Mouse (Mus musculus) heart, postnatal 36 days (tissue): ENCODE measurements around the gene Txn1. TPM values are rescaled to one million over a fixed set of nuclear protein-coding genes. Genes with fewer than 3 reads are reported as not detected.

Source experiments
- DNase-seq, 2 experiments: peaks; one replicate each; pipeline ENCODE4 v3.0.0; 2021 to 2022
- intact Hi-C: fragments of 180-260 bp; cut with DNase I; formaldehyde crosslinking; loops from one replicate; pipeline ENCODE4 v1.15.1; 2025
- total RNA-seq, 2 experiments: library from RNA; stranded (reverse); gene quantifications; 2 replicates each; pipeline ENCODE4 v1.2.3; 2021

Gene Txn1
- 100 to 1,000 TPM; 121 to 131 TPM for total RNA-seq

- intact Hi-C loops: loop anchor here (5.0 to 10.0 kb wide), 2 partner anchors 126 to 1049 kb away; partner anchors contain the start of gene Gm20503
- peak; percentile 98 to 99 for DNase-seq
Measured at GRCm38 (mm10) chr4:57956029-57956960, at the start of gene Txn1. Gene Txn1, minus strand, starts transcription at chr4:57956411.

DNA sequence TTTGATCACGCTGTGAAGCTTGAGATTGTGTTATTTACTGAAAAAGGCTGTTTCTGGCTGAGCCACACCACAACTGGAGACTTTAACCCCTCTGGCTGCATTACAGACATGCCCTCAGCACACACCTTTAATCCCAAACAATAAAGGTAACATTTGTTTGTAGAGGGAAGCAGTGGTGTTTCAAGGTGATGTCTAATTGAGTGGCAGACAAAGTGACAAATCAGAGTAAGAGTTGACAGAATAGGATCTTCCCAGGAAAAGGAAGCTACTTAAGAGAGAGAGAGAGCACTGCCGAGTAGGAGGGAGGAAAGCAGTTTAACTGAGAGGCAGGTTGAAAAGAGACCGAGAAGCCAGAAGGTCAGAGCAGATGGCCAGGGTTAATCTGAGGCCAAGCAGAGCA is 47.3 kb upstream of the Txn1 start:
- DNase-seq: no peak

DNA sequence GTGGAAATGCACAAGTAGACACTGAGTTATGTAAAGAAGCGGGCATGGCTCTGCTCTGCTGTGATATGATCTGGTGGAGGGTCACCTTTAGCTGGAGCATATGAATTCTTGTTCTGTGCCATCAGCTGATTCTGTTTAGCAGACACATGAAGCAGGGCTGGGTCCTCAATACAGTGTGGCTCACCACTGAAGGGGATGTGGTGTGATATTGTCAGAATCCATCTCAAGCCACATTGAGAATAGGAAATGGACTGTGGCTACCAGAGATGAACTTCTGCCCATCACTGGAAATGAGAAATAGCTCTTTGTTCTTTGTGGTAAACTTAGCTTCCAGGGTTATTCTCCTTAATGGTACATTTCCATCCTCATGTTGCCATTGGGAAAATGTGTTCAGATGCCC is 35.2 kb upstream of the Txn1 start:
- DNase-seq: no peak
- intact Hi-C loops: no loop called here

More for the DNA sequence above, 47.3 kb upstream of the Txn1 start:
- intact Hi-C loops: no loop called here

GRCm38 (mm10) chr4:57974400-57975117 is 18.3 kb upstream of the Txn1 start:
- no peak for DNase-seq
- intact Hi-C loops: no loop called here

DNA sequence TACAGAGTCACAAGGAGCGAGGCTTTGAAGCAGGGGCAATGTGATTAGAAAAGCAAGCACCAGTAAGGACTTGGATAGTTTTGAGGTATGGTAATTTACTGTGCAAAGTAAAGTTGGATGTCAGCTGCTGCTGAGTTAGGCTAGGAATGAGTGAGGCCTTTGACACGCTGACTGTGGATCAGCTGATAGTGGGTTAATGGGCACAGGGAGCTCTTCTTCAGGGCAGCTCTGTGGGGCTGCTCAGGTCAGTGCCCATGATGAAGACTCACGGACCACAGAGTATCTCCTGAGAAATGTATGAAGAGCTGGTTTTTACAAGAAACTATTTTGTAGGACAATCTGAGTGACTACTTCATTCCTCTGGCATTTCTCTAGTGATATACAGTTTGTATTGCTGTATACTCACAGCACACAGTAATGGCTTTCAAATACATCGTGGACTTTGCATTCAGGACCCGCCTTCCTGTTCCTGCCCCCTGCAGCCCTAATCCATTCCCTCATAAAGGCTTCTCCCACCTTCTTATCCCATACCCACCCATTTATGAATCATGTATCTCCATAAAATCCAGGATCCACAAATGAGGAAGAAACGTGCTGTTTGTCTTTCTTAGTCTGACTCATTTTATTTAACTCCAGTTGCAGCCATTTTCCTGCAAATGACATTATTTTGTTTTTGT is 17.5 kb upstream of the Txn1 start:
- intact Hi-C loops: no loop called here

DNA sequence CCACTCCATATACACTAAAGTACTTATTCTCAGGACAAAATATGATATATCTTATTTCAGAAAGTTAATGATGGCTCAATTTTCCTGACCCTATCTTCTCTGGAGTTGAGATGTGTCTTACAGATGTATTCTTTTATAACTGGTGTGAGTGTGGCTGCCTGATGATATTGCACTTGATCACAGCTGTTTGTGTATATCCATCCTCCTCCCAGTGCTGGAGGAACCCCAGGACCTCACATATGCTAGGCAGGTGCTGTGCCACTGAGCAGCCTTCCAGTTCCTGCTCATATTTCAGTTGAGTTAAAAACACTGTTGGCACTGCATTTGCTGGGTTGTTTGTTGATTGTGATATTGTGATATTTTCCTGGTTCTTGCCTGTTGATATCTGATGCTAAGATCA is 14.1 kb upstream of the Txn1 start:
- intact Hi-C loops: no loop called here
- no peak for DNase-seq

More for the DNA sequence above, 17.5 kb upstream of the Txn1 start:
- DNase-seq: no peak

- intact Hi-C loops: no loop called here
- no peak for DNase-seq
Measured at GRCm38 (mm10) chr4:57967195-57967594, 11.0 kb upstream of the Txn1 start.

DNA sequence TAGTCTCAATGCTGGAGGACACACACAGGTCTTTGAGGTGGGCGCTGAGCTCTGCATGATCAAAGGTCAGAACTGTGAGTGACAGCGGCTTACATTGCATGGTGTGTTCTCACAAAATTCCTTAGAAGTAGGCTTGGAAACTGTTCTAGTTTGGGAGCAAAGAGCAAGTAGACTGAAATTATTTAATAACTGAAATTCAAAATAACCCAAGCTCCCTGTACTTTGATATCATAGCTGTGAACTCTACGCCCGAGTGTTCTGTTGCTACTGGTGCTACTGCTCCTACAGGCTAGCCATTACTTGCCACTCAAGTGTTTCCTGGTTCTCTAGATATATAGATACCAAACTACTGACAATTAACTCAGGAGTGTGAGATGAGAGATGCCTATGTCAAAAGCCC is 9.3 kb upstream of the Txn1 start:
- intact Hi-C loops: no loop called here
- DNase-seq: no peak

GRCm38 (mm10) chr4:57964143-57964542 is 7.9 kb upstream of the Txn1 start:
- DNase-seq: no peak
- intact Hi-C loops: no loop called here

DNA sequence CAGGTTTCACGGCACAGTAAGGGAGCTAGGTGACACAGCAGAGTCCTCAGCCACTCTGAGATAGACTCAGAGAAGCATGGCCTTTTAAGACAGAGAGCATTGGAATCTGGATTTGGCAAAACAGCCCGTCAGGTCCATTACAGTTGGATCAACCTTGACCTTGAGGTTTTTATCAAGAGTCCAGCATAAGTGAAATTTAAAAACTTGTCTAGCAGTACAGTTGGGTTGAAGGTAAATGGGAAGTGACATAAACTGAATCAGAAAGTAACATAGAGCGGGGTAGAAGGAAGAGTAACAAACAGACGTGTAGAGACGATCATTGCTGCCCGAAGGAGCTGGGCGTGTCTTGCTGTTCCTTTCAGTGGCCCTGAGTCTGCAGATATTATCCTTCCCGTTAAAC is 2.8 kb upstream of the Txn1 start:
- no peak for DNase-seq
- intact Hi-C loops: loop anchor here (5.0 to 10.0 kb wide), 2 partner anchors 123 to 1046 kb away; partner anchors contain the start of gene Gm20503

GRCm38 (mm10) chr4:57958098-57958497 is 1.9 kb upstream of the Txn1 start:
- no peak for DNase-seq

DNA sequence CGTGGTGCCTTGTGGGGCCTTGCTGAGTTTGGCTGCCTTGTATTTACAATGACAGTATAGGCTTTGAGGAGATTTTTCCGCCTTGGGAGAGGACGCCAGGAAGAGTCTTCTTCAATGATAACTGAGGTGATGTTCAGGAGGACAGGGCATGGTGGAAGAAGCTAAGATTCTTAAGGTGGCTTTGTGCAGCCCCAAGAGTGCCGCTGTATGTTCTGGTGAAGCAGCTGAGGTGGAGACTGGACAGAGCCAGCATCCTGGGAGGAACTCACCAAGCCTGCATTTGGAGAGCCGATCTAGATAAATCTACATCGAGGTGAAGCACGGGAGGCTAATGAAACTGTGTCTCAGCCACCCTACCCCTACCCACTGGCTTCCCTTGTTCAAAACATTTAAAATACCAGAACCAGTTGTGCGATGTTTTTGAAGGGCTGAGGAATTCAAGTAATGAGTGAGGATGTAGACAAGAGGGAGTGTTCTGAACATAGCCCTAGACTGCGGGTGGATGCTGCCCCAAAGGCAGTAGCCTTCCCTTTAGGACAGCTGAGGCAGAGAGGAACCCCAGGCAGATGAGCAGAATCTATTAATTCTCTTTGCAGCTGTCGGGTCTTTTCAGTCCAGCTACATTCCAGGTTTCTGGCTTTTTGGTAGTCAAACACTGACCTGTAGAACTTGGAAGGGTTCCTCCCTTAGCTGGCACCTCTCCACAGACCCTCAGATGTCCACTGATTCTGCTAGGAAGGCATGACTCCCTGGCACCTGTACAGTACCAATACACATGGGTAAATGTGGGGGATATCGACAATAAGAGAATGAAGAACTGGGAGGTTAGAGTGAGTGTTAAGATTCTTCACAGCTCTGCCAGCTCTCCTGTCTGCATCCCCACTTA is 1.2 kb upstream of the Txn1 start:
- intact Hi-C loops: loop anchor here (5.0 to 10.0 kb wide), 2 partner anchors 125 to 1047 kb away; partner anchors contain the start of gene Gm20503
- peak in 1 of 2 experiments; percentile 27 for DNase-seq

More at GRCm38 (mm10) chr4:57958098-57958497, 1.9 kb upstream of the Txn1 start:
- intact Hi-C loops: loop anchor here (5.0 to 10.0 kb wide), 2 partner anchors 124 to 1047 kb away; partner anchors contain the start of gene Gm20503

DNA sequence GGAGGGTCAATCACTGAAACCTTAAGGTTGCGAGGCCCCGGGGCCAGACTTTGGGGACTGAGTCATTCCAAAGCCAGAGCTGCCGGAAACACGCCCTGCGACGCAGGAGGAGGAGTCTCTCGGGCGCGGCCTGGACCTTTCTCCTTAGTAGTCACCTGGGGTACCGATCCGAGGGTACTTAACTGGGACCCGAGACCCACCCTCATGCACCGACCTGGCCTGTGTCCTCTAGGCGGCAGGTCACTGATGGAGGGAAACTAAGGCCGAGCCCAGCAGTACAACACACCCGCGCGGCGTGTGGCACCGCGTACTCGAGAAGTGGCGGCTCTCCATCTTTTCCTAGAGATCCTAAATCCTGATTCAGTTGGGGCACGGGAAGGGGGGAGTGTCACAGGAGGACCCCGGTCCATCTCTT is 660 bp downstream of the Txn1 start:
- intact Hi-C loops: loop anchor here (5.0 to 10.0 kb wide), 2 partner anchors 127 to 1049 kb away; partner anchors contain the start of gene Gm20503

DNA sequence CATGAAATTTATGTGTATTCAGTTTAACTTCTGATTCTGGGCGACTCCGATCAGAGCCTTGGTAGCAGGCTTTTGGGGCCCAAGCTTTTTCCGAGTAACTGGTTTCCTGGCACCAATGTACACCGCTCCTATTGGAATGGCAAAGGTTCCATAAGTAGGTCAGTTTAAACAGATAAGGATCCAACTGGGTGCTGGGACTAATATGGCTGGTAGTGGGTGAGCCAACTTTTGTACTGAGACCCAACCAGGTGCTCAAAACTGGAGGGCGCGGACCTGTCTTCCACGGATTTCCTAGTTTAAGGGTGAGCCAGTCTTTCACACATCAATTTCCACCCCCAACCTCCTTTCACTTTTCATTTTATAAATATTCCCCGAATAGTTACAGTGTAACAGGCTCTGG is 1.2 kb downstream of the Txn1 start:
- peak in 1 of 2 experiments; percentile 5 for DNase-seq
- intact Hi-C loops: loop anchor here (5.0 to 10.0 kb wide), 2 partner anchors 127 to 1050 kb away; partner anchors contain the start of gene Gm20503

More for the DNA sequence above, 660 bp downstream of the Txn1 start:
- peak; percentile 58 to 69 for DNase-seq

DNA sequence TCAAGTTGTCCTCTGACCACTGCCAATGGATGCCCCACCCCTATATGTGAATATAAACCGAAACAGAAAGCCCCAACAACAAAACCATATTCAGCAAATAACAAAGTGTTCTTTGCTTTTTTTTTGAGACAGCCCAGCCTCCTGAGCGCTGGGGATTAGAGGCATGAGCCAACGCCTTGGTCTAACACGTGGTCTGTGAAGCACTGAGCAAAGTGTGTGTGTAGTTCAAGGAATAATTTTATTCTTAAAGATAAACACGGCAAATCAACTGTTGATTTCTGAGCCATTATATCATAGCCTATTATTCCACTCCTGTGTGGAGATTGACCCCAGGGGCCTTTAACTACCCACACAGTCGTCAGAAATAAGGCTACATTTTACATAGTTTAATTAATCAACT is 1.6 kb downstream of the Txn1 start:
- intact Hi-C loops: loop anchor here (10.0 kb wide), 1 partner anchor 1050 kb away; the partner anchor contains the start of gene Gm20503
- DNase-seq: no peak

- intact Hi-C loops: loop anchor here (10.0 kb wide), 1 partner anchor 1051 kb away; the partner anchor contains the start of gene Gm20503
Measured at GRCm38 (mm10) chr4:57953796-57954195, 2.4 kb downstream of the Txn1 start.

GRCm38 (mm10) chr4:57952891-57953290 is 3.3 kb downstream of the Txn1 start:
- intact Hi-C loops: loop anchor here (10.0 kb wide), 1 partner anchor 1052 kb away; the partner anchor contains the start of gene Gm20503
- DNase-seq: no peak

More at GRCm38 (mm10) chr4:57953796-57954195, 2.4 kb downstream of the Txn1 start:
- DNase-seq: no peak

GRCm38 (mm10) chr4:57952416-57952815 is 3.8 kb downstream of the Txn1 start:
- DNase-seq: no peak
- intact Hi-C loops: loop anchor here (10.0 kb wide), 1 partner anchor 1052 kb away; the partner anchor contains the start of gene Gm20503

GRCm38 (mm10) chr4:57949866-57950265 is 6.3 kb downstream of the Txn1 start:
- DNase-seq: no peak

More at GRCm38 (mm10) chr4:57949866-57950265, 6.3 kb downstream of the Txn1 start:
- intact Hi-C loops: loop anchor here (10.0 kb wide), 1 partner anchor 1055 kb away; the partner anchor contains the start of gene Gm20503
